Mouse (Mus musculus) spleen, postnatal 10 days (tissue): ENCODE measurements at regions not wholly inside any gene's neighbourhood (a gene's known extent, or its start where the extent isn't known, plus 50 kb on each side); places are given as distances from the start of the nearest gene placed in this dataset.

Experiments used
- DNase-seq, 2 experiments: peaks; one replicate each; pipeline ENCODE4 v3.0.0; 2021 to 2022; ENCODE audit warnings: low spot score in 2 of 2

- no peak for DNase-seq
Observed at GRCm38 (mm10) chr6:117788580-117789540, 52.1 kb upstream of the Zfp637 start.

- DNase-seq: no peak
Observed at GRCm38 (mm10) chr6:117790581-117790980, 50.4 kb upstream of the Zfp637 start.
